Mouse (Mus musculus) testis, adult 2 months (tissue): ENCODE results near the gene Kcnj11. TPM values are rescaled to one million over a fixed set of nuclear protein-coding genes. Genes with fewer than 3 reads are reported as not detected.

Experiments
- H3K27ac ChIP-seq: fragments of 200-500 bp; 2 replicates; pipeline ENCODE4 v1.5.1; 2012; ENCODE audit warnings: low read depth, low read length; ENCODE audit not compliant: control insufficient read depth, insufficient read depth
- H3K27me3 ChIP-seq: fragments of 200-500 bp; 2 replicates; pipeline ENCODE4 v1.6.1; 2012; ENCODE audit warnings: mild to moderate bottlenecking, low read length, moderate library complexity; ENCODE audit not compliant: control insufficient read depth, insufficient read depth
- H3K36me3 ChIP-seq: fragments of 200-500 bp; 2 replicates; pipeline ENCODE4 v1.6.1; 2012; ENCODE audit warnings: mild to moderate bottlenecking, low read length; ENCODE audit not compliant: control insufficient read depth, insufficient read depth
- H3K4me1 ChIP-seq: fragments of 200-500 bp; 2 replicates; pipeline ENCODE4 v1.6.1; 2012; ENCODE audit warnings: low read length; ENCODE audit not compliant: control insufficient read depth, insufficient read depth
- H3K4me3 ChIP-seq: fragments of 200-500 bp; 2 replicates; pipeline ENCODE4 v1.5.1; 2012; ENCODE audit warnings: low read depth, mild to moderate bottlenecking, low read length, moderate library complexity, mixed read lengths; ENCODE audit not compliant: control insufficient read depth
- CTCF ChIP-seq: fragments of 200-500 bp; IDR thresholded peaks from 2 replicates; pipeline ENCODE4 v1.5.1; 2012; ENCODE audit warnings: low read depth, mild to moderate bottlenecking, inconsistent platforms, low read length, moderate library complexity; ENCODE audit not compliant: control insufficient read depth, insufficient read depth, insufficient replicate concordance
- POLR2A ChIP-seq: fragments of 200-500 bp; IDR thresholded peaks from 2 replicates; pipeline ENCODE4 v1.6.1; 2012; ENCODE audit warnings: low read depth, mild to moderate bottlenecking, inconsistent platforms, low read length, moderate library complexity; ENCODE audit not compliant: control insufficient read depth
- polyA plus RNA-seq: library from polyadenylated mRNA; depleted of rRNA; stranded (reverse); fragments of >200 nt; gene quantifications from 2 replicates; pipeline ENCODE4 v1.2.3, GENCODE M21; 2012

Kcnj11 gene
- polyA plus RNA-seq, 1 experiment: 1.3 TPM

DNA sequence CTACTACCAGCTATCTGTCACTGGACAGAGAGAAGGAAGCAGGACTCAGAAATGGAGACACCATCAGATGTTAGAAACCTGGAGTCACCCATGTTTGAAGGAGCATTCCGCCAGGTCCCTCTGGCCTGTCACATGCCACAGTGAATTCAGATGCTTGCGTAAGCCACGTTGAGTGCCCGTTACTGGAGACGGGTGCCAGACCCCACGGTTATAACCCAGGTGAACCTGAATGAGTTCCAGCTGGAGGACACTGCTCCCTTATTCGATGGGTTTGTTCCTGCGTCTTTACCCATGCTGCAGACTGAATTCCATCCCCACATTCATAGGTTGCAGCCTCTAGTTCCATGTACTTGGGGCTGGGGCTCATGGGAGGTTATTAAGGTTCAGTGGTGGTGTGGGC is 3.2 kb upstream of the Kcnj11 start:
- Histone ChIP-seq H3K27ac (no peak overlapping the region), H3K36me3 (no peaks in the 10 kb centered on the region), H3K27me3 (no peaks in the 10 kb centered on the region), H3K4me3 (no peak overlapping the region), H3K4me1 (peaks cover 5% of the 10 kb centered on the region)
- TF ChIP-seq POLR2A (no peak), CTCF (no peak)

DNA sequence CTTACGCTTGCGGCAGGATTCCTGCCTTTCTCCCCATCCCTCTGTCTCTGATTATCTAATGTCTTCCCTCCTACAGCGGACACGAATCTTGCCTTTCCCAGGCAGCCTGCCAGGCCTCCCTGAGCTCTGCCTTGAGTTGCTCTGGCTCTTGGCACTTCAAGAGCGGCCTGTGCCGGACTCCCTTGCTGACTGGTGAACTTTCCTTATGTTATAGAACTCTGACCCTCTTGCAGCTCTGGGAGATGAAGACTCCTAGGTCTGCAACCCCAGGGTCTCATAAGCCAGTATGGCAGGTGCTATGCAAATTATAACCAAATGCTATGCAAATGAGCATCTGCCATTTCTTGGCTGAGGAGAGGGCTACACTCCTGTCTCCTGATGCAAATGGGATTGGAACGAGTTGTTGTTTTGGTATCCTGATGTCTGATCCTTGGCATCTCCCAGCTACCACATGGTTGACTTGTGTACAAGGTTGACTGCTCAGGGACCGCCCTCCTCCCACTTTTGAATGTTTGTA is 2.6 kb upstream of the Kcnj11 start:
- no peak overlapping the region for H3K4me3 ChIP-seq
- H3K4me1 ChIP-seq: peaks cover 5% of the 10 kb centered on the region
- TF ChIP-seq POLR2A: no peak
- no peak for TF ChIP-seq CTCF
- no peaks in the 10 kb centered on the region for H3K27me3 ChIP-seq
- H3K36me3 ChIP-seq: no peaks in the 10 kb centered on the region
- no peak overlapping the region for H3K27ac ChIP-seq

GRCm38 (mm10) chr7:46099682-46100081 is 882 bp downstream of the Kcnj11 start:
- no peak for TF ChIP-seq POLR2A
- TF ChIP-seq CTCF: no peak
- H3K27ac ChIP-seq: no peak overlapping the region
- H3K27me3 ChIP-seq: no peaks in the 10 kb centered on the region
- H3K36me3 ChIP-seq: no peaks in the 10 kb centered on the region
- H3K4me1 ChIP-seq: peaks cover 5% of the 10 kb centered on the region
- H3K4me3 ChIP-seq: no peak overlapping the region

DNA sequence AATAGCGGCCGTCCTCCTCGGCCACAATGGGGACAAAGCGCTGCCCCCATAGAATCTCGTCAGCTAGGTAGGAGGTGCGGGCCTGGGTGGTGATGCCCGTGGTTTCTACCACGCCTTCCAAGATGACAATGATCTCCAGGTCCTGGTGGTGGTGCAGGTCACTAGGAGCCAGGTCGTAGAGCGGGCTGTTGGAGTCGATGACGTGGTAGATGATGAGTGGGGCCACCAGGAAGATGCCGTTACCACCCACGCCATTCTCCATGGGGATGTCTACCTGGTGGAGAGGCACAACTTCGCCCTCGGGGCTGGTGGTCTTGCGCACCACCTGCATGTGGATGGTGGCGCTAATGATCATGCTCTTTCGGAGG is 1.7 kb downstream of the Kcnj11 start:
- Histone ChIP-seq H3K4me3 (no peak overlapping the region), H3K27ac (no peak overlapping the region), H3K27me3 (no peaks in the 10 kb centered on the region), H3K36me3 (no peaks in the 10 kb centered on the region), H3K4me1 (peaks cover 5% of the 10 kb centered on the region)
- TF ChIP-seq CTCF (no peak), POLR2A (no peak)

DNA sequence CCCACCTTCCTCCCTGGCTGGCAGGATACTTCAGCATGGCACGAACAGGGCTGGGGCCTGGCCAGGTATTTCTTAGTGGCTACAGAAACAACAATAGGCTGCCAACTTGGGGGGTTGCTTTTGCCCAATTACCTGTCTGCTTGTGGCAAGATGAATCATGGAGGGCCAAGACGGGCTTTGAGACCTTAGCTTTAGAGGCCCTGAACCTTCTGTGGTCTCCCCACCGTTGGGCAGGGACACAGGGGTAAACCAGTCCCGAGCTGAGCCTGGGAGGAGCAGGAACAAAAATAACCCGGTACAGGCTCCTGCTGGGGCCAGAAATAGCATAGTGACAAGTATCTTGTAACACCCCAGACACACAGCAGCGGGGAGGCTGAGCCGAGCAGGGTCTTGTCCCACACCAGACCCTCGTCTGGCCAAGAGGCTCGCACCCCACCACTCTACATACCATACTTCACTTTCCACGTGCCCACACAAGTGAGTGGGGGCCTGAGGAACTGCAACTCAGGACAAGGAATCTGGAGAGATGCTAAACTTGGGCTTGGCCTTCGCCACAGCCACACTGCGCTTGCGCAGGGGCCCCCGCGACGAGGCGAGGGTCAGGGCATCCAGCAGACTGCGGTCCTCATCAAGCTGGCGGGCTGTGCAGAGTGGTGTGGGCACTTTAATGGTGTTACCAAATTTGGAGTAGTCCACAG is 2.2 kb downstream of the Kcnj11 start:
- Histone ChIP-seq H3K4me1 (peaks cover 5% of the 10 kb centered on the region), H3K27me3 (no peaks in the 10 kb centered on the region), H3K4me3 (no peak overlapping the region), H3K27ac (no peak overlapping the region), H3K36me3 (no peaks in the 10 kb centered on the region)
- TF ChIP-seq POLR2A (no peak; the same call in 1 of the 2 replicates), CTCF (no peak)

DNA sequence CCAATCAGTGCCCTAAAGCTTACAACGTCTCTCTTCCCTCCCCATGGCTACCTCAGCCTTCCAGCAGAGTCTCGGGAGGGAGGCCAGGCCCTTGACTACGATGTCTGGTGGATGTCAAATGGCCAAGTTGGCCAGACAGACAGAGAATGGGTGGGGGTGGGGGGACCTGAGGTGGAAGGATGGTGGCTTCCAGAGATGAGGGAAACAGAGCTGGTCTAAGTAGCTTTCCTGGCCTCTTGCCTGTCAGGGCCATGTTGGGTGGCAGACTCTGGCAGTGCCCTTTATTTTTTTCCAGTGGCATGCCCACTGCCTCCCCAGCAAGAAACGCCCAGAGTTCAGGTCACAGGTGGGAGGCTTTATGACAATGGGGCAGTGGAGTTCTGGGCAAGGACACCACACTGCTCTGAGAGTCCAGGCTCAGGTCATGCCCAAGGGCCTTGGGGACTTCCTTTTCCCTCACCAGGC is 3.2 kb downstream of the Kcnj11 start:
- Histone ChIP-seq H3K27me3 (no peaks in the 10 kb centered on the region), H3K4me3 (no peak overlapping the region), H3K36me3 (no peaks in the 10 kb centered on the region), H3K27ac (no peak overlapping the region), H3K4me1 (peaks cover 5% of the 10 kb centered on the region)
- TF ChIP-seq CTCF (no peak), POLR2A (no peak)

GRCm38 (mm10) chr7:46096136-46096535 is 4.4 kb downstream of the Kcnj11 start:
- Histone ChIP-seq H3K36me3 (no peaks in the 10 kb centered on the region), H3K27me3 (no peaks in the 10 kb centered on the region), H3K4me3 (no peak overlapping the region), H3K27ac (no peak overlapping the region), H3K4me1 (peaks cover 5% of the 10 kb centered on the region)
- no peak for TF ChIP-seq POLR2A
- TF ChIP-seq CTCF: peak; percentile 79; the same call in 1 of the 2 replicates
